Mouse (Mus musculus): ENCODE data around the gene Vegfd.
A peak's percentile ranks its signal among the peaks of the same experiment; 100 is the strongest.

Vegfd gene

DNA sequence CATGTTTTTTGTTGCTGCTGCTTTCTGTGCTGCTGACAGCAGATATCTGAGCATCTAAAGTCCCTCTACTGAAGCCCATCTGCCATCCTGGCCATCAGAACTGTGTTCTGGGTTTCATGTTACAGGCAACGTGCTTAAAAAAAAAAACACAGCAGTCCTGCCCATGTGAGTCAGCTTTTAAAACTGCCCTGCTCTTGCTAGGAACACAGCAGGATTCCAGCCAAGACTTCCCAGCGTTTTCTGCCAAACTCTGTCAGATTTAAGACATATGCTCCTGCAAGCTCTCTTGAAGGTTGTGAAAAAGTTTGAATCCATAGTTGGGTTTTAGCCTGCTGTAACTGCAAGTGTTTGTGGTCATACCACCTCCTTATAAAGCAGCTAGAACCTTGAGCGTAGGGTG lies at the start of gene Vegfd:
TSS of gene Vegfd (plus strand) at position 298 of the 400 bp plus-strand sequence.
- peak; percentile 79 for DNase-seq (ENCODE audit: low read depth)

GRCm38 (mm10) chrX:164323391-164323913 lies 49.7 kb upstream of the Vegfd start:
- DNase-seq (ENCODE audit: low read depth): no peak

DNA sequence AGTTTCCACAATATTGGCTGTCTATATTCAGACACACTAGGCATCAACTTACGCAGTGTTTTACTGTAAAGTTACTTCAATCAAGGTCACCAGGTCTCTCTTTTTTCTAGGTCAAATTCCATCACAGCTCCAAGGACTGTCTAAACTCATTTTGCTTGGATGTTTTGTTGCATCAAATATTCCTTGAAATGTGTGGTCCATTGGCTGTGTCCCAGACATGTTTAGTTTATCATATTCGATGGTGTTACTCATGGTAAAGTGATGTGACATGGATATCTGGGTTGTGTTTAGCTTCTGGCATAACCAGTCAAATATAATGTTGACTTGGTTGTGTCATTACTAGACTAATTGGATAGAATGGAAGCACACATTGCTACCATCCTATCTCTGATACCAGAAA lies 42.8 kb upstream of the Vegfd start:
- no peak for DNase-seq (ENCODE audit: low read depth)

- DNase-seq (ENCODE audit: low read depth): no peak
Observed at GRCm38 (mm10) chrX:164330766-164331165, 42.4 kb upstream of the Vegfd start.

DNA sequence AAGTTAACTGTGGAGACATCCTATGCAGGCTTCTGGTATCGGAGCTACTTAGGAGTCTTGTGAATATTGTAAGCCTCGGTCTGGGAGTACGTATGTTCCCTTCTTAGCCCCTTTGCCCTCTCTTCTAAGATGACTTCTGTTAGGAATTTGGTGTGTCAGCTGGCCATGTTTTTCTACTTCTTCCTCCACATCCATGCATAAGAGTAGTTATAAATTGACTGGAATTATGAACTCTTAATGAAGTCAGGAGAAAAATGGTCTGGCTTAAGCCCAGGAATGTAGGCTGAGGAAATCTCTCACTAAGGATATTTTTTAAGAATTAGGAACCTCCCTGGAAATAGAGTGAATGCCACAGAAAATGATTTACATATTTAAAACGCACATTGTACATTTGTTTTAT lies 34.6 kb upstream of the Vegfd start:
- no peak for DNase-seq (ENCODE audit: low read depth)

- no peak for DNase-seq (ENCODE audit: low read depth)
Observed at GRCm38 (mm10) chrX:164345359-164345938, 27.7 kb upstream of the Vegfd start.

- DNase-seq (ENCODE audit: low read depth): no peak
Observed at GRCm38 (mm10) chrX:164348937-164349336, 24.2 kb upstream of the Vegfd start.

DNA sequence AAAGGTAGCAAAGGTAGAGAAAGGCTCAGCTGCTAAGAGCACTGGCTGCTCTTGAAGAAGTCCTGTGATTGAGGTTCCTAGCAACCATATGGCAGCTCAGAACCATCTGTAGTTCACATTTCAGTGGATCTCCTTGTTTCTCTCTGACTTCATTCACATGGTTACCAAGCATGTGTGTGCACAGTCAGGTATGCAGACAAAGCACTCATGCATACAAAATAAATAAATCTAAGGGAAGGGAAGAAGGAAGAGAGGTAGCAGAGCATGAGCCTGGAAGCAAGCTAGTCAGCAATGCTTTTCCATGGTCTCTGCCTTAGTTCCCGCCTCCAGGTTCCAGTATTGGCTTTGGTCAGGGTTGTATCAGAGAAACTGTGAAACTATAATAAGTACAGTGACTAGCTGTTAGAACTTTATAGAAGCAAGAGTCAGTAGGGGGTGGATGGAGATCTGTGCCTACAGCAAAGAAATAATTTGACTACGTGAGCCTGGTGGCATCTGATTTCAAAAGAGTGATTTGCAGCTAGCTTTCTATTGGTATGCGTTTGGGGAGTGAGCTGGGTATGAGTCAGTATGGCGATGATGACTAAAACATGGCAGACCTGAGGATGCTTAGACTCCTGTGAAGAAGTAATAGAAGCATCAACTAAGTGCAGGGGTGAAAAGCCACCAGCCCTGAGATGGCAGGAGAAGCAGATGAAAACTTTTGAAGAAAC lies 7.9 kb upstream of the Vegfd start:
- DNase-seq (ENCODE audit: low read depth): no peak

GRCm38 (mm10) chrX:164370576-164370975 lies 2.6 kb upstream of the Vegfd start:
- DNase-seq (ENCODE audit: low read depth): no peak

- no peak for DNase-seq (ENCODE audit: low read depth)
Observed at GRCm38 (mm10) chrX:164374586-164374985, 1.4 kb downstream of the Vegfd start.

- DNase-seq (ENCODE audit: low read depth): no peak
Observed at GRCm38 (mm10) chrX:164379721-164380120, 6.5 kb downstream of the Vegfd start.

GRCm38 (mm10) chrX:164381618-164382408 lies 8.6 kb downstream of the Vegfd start:
- peak; percentile 65 for DNase-seq (ENCODE audit: low read depth)

GRCm38 (mm10) chrX:164394091-164394490 lies 20.9 kb downstream of the Vegfd start:
- DNase-seq (ENCODE audit: low read depth): no peak

DNA sequence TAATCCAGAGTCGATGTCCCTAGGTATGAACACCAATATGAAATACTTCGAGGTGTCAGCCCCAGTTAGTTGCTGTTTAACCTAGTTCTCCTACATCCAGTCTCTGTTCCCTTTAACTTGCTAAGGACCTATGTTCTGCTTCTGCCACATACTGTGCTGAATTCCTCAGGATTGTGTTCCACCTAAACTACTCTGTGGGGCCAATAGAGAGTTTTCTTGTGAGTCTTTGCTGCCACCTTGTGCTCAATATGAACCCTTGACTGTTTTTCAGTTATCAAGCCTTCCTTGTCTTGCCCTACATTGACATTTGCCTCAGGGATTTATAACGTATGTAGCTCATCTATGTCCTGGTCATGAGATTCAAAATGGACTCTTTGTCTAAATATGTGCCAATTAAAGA lies 25.3 kb downstream of the Vegfd start:
- no peak for DNase-seq (ENCODE audit: low read depth)

GRCm38 (mm10) chrX:164405080-164405649 lies 32.0 kb downstream of the Vegfd start:
- no peak for DNase-seq (ENCODE audit: low read depth)

GRCm38 (mm10) chrX:164406133-164407022 lies 33.2 kb downstream of the Vegfd start:
- no peak for DNase-seq (ENCODE audit: low read depth)

DNA sequence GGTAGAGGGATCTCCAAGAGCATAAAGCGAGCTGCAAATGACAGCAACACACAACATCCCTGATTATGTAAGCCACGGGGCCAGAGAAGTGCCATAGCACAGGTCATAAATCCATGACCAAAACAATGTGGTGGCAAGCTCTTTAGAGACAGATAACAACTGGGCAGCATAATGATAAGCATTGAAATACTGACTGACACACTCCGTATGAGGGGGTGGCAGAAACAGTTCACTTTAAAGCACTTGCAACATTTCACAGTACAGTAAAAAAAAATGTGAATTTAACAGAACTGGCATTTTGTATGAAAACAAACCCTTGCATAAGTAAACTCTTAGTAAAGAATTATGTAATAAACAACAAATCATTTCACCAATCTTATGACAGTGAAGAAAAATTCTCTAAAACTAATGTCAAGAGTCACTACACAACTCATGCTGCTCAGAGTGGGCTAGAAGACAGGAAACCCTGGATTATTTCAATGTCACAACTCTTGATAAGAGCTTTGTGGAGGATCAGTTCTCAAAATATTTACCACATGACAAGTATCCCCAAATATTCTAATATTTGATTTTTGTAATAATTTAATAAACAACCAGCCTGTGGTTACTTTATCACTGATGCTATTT lies 35.2 kb downstream of the Vegfd start:
- DNase-seq (ENCODE audit: low read depth): no peak

DNA sequence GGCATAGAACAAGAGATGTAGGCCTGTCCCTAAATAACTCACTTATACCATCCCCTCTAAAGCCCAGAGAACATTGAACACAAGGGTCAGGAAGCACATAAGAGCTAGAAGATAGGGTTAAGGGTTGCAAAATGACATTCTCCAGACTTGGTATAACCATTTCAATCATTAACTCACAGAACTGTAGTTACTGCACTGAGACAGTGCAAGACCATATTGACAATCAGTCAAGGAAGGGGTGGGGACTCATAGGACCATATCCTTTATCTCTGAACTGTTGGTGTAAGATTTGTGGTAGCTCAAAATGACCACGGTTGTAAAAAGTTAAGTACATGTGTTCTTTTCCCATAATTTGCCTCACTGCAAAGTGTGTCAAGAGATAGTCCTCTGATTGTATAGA lies 37.4 kb downstream of the Vegfd start:
- no peak for DNase-seq (ENCODE audit: low read depth)

DNA sequence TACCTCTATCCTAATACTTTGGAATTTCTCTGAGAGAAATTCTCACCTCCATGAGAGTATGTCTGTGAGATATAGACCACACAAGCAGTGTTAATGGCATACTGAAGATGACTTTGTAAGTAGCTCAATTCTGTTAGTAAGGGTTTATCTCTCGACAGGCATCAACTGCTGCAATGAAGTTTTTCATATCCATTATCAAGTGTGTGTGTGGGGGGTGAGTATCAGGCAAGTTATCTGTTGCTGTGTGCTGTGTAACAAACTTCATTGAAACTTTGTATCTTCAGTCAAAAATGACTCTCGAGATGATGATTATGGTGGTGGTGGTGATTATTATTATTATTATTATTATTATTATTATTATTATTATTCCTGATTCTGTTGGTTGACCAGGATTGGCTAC lies 43.6 kb downstream of the Vegfd start:
- no peak for DNase-seq (ENCODE audit: low read depth)

DNA sequence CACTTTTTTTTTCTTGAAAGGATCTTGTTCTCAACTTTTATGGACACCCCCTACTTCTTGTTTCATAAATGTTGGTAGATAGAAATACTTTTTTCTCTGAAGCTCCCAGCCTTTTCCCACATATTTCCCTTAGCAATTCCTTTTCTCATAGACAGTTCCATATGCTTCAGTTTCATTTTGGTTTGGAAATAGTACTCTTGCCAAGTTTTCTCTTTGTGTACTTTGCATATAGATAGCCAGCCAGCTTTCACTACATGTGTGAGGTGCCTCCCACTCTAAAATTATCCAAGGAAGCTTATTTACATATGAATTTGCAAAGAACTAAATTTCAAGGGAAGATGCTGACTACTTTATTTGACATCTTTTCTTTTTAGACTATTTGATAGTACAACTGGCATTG lies 44.8 kb downstream of the Vegfd start:
- DNase-seq (ENCODE audit: low read depth): no peak

- DNase-seq (ENCODE audit: low read depth): peak; percentile 90
Observed at GRCm38 (mm10) chrX:164419471-164419939, 46.3 kb downstream of the Vegfd start, which contains the start of gene Piga. Gene Piga, plus strand, starts transcription at chrX:164419787.

Data from fibroblast of lung, adult 2 months (primary cell).